Mouse (Mus musculus): ENCODE data around the gene Ajap1. TPM values are rescaled to one million over a fixed set of nuclear protein-coding genes. Genes with fewer than 3 reads are reported as not detected.

Ajap1 gene
- polyA plus RNA-seq (2015; fragmentation: Nextera tagmentation; extraction: Ambion mirVana), result 4.4 and 4.9 TPM in 2 replicates

DNA sequence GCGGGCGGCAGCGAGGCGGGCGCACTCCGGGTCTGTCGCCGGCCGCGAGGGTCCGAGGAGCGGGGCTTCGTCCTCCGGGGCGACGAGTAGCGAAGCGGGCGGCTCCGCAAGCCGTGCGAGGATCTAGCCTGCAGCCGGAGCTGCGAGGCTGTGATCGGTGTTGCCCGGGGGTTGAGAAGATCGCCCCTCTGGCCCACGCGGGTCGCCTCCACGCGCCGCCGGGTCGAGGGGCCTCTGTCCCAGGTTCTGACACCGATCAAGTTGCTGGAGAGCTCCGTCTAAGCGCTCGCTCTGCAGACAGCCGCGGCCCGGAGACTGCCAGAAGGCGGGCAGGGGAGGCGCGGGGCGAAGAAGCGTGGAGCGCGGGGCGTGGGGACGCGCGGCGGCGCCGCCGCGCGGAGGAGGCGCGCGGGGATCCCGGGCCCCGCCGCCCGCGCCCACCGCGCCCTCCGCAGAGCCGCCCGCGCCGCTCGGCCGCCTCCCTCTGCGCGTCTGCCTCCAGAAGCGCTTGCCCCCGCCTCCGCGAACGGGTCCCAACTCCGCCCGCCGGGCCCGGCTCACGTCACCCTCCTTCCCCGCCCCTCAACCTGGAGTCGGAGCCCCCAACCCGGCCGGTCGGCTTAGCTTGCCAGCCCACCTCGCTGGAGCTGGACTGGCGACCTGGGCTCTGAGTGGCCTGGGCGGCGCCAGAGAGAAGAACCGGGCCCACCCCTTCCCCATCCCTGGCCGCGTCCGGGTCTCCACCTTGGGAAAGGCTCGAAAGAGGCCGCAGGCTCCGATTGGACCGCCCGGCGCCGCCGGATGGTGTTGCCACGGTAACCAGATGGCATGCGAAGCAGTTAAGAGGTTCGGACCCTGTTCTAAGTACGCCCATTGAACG, at the start of gene Ajap1:
TSS of gene Ajap1 (minus strand) at position 353 of the 880 bp plus-strand sequence.
- no peaks in the 10 kb centered on the region for H3K9me3 ChIP-seq (replicated peaks)
- peak within 1 kb of the TSS; percentile 35; the same call in 1 of the 2 replicates for H3K27ac ChIP-seq
- H3K36me3 ChIP-seq (ENCODE audit: poor library complexity, severe bottlenecking), result no peaks in the 10 kb centered on the region
- peak; percentile 50 for ATAC-seq
- H3K4me1 ChIP-seq, result peaks cover 82% of the 10 kb centered on the region
- peak within 1 kb of the TSS; percentile 90 for H3K4me2 ChIP-seq
- peak within 1 kb of the TSS; percentile 81 for H3K9ac ChIP-seq
- H3K27me3 ChIP-seq, result peaks cover 70% of the 10 kb centered on the region
- WGBS, result under 1% methylated on average over 87 of the region's 114 CpGs
- peak within 1 kb of the TSS; percentile 58 for H3K4me3 ChIP-seq

DNA sequence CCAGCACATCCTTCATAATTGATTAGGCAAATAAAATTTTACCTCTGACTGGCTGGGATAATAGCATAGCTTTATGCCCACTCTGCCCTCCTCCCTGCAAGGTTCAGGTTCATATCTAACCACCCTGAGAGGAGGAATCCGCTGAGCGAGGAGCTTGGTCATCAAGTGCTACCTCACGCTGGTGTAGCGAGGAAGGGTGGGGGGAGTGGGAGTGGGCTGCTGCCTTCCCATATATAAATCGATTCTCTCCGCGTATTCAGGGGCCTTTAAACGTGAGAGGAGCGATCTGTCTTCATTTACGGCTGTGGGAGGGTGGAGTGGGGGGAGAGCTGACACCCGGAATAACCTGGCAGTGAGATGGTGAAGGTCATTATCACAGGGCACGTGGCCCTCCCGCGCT, 47.9 kb upstream of the Ajap1 start:
- Histone ChIP-seq H3K9ac (no peak overlapping the region), H3K4me1 (no peaks in the 10 kb centered on the region), H3K9me3 (replicated peaks) (0 out of 2 replicates have a peak, but pooled peaks cover 2% of the 10 kb centered on the region), H3K27ac (no peak overlapping the region), H3K4me3 (no peak overlapping the region), H3K27me3 (no peaks in the 10 kb centered on the region), H3K4me2 (no peak overlapping the region), H3K36me3 (ENCODE audit: poor library complexity, severe bottlenecking) (no peaks in the 10 kb centered on the region)
- WGBS, result 77% methylated on average over 14 of the region's 14 CpGs
- ATAC-seq, result no peak

DNA sequence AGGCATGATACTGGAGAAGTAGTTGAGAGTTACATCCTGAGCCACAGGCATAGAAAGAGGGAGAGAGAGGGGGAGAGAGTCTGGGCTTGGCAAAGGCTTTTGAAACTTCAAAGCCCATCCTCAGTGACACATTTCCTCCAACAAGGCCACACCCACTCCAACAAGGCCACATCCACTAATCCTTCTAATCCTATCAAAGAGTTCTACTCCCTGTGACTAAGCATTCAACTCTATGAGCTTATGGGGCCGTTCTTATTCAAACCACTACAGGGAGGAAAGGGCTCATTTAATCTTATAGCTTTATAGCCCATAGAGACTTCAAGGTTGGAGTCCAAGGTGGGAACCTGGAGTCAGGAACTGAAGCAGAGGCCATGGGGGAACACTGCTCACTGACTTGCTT, 39.0 kb upstream of the Ajap1 start:
- H3K4me2 ChIP-seq, result no peak overlapping the region
- no peak for ATAC-seq
- H3K4me3 ChIP-seq, result no peak overlapping the region
- H3K9ac ChIP-seq, result no peak overlapping the region
- no peak overlapping the region for H3K27ac ChIP-seq
- WGBS, result 19% methylated on average over 1 of the region's 1 CpGs
- no peaks in the 10 kb centered on the region for H3K36me3 ChIP-seq (ENCODE audit: poor library complexity, severe bottlenecking)
- no peaks in the 10 kb centered on the region for H3K4me1 ChIP-seq
- no peaks in the 10 kb centered on the region for H3K9me3 ChIP-seq (replicated peaks)
- H3K27me3 ChIP-seq, result no peaks in the 10 kb centered on the region

DNA sequence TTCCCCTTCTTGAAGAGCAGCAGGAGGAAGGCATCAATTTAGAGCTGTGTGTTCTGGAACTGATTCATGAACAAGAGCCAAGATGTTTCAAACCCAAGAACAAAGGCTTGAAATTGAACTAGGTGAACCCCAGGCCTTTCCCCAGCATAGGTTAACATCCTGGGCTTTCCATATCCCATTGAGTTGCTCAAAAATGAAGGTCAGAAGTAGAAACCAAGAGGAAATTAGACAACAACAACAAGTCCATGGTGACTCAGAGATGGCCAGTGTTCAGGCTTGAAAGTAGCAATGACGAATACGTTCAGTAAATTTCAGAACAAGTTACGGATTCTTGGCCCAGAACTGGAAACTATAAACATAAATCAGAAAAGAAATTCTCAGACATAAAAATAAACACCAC, 37.3 kb upstream of the Ajap1 start:
- Histone ChIP-seq H3K9me3 (replicated peaks) (no peaks in the 10 kb centered on the region), H3K36me3 (ENCODE audit: poor library complexity, severe bottlenecking) (no peaks in the 10 kb centered on the region), H3K27me3 (no peaks in the 10 kb centered on the region), H3K9ac (no peak overlapping the region), H3K4me1 (0 out of 2 replicates have a peak, but pooled peaks cover 7% of the 10 kb centered on the region), H3K27ac (no peak overlapping the region), H3K4me3 (no peak overlapping the region), H3K4me2 (no peak overlapping the region)
- WGBS, result 95% methylated on average over 3 of the region's 3 CpGs
- no peak for ATAC-seq

DNA sequence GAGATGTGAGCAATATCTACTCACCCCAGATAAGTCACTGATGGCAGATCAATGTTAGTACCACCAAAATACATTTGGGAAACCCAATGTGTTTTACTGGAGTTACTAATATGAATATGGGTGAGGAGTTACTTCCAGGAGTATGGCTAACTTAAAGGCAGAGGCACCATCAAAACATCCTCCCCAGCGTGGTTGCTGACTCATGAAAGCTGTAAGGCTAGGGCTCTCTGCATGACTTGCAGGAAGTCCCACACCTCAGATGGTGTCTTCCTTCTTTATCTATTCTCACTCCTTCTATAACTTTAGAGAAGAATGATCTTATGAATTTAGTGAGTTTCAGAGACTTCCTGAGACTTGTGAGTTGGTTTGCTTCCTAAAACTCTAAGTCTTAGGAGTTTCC, 36.7 kb upstream of the Ajap1 start:
- no peak for ATAC-seq
- Histone ChIP-seq H3K9ac (no peak overlapping the region), H3K9me3 (replicated peaks) (no peaks in the 10 kb centered on the region), H3K4me3 (no peak overlapping the region), H3K27me3 (no peaks in the 10 kb centered on the region), H3K4me2 (no peak overlapping the region), H3K36me3 (ENCODE audit: poor library complexity, severe bottlenecking) (no peaks in the 10 kb centered on the region), H3K4me1 (0 out of 2 replicates have a peak, but pooled peaks cover 7% of the 10 kb centered on the region), H3K27ac (no peak overlapping the region)
- WGBS, result 84% methylated on average over 1 of the region's 1 CpGs

DNA sequence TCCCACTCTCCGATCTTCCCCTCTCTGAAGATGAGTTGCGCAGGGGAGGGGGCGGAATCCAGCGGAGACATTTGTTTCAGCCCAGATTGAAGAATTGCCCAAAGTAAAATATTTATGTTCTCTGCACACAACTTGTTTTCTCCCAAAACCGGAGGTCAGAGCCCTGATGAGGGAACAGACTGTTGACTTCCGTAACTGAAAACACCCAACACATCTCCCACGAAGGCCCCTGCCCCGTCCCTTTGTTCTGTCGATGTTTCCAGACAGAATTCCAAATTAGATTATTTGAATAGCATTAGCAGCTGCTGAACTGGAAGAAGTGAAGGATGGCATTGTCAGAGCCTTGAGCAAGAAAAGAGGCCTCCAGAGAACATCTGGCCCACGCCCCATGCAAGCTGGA, 33.2 kb upstream of the Ajap1 start:
- Histone ChIP-seq H3K9me3 (replicated peaks) (no peaks in the 10 kb centered on the region), H3K27me3 (no peaks in the 10 kb centered on the region), H3K4me2 (no peak overlapping the region), H3K4me3 (no peak overlapping the region), H3K9ac (no peak overlapping the region), H3K27ac (no peak overlapping the region), H3K4me1 (0 out of 2 replicates have a peak, but pooled peaks cover 7% of the 10 kb centered on the region), H3K36me3 (ENCODE audit: poor library complexity, severe bottlenecking) (no peaks in the 10 kb centered on the region)
- 58% methylated on average over 10 of the region's 10 CpGs for WGBS
- ATAC-seq, result no peak

DNA sequence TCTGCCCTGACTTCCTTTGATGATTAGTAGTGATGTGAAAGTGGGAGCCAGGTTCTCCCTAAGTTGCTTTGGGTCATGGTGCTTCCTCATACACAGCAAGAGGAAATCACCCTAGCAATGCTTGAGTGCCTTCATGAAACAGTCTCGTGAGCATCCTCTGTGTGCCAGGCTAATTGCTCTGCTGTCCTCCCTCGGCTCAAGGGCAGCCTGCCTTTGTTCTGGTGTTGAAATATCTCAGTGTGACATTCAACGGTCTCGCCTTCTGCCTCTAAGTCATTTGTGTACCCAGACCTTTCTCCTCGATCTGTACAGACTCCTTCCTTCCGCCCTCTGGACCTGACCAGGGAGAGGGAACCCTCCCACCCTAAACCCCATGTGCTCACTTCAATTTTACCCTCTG, 31.5 kb upstream of the Ajap1 start:
- Histone ChIP-seq H3K9me3 (replicated peaks) (no peaks in the 10 kb centered on the region), H3K4me3 (no peak overlapping the region), H3K36me3 (ENCODE audit: poor library complexity, severe bottlenecking) (no peaks in the 10 kb centered on the region), H3K4me1 (0 out of 2 replicates have a peak, but pooled peaks cover 7% of the 10 kb centered on the region), H3K4me2 (no peak overlapping the region), H3K27me3 (no peaks in the 10 kb centered on the region), H3K9ac (no peak overlapping the region), H3K27ac (no peak overlapping the region)
- no peak for ATAC-seq
- WGBS, result 79% methylated on average over 6 of the region's 6 CpGs

DNA sequence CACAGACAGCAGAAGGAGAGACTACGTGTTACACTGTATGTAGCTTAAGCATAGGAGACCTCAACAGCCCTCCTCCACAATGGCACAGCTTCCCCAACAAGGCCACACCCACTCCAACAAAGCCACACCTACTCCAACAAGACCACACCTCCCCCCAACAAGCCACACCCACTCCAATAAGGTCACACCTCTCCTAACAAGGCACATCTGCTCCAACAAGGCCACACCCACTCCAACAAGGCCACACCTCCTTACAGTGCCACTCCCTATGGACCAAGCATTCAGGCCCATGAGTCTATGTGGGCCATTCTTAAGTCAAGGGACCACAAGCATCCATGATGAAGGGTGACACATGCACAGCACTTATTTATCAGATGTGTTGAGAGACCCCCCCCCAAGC, 28.9 kb upstream of the Ajap1 start:
- H3K9me3 ChIP-seq (replicated peaks), result 0 out of 2 replicates have a peak, but pooled peaks cover 3% of the 10 kb centered on the region
- 0 out of 2 replicates have a peak, but pooled peaks cover 7% of the 10 kb centered on the region for H3K4me1 ChIP-seq
- ATAC-seq, result no peak
- H3K4me3 ChIP-seq, result no peak overlapping the region
- no peak overlapping the region for H3K9ac ChIP-seq
- no peaks in the 10 kb centered on the region for H3K27me3 ChIP-seq
- no peaks in the 10 kb centered on the region for H3K36me3 ChIP-seq (ENCODE audit: poor library complexity, severe bottlenecking)
- no peak overlapping the region for H3K27ac ChIP-seq
- WGBS, result 92% methylated on average over 1 of the region's 1 CpGs
- no peak overlapping the region for H3K4me2 ChIP-seq

DNA sequence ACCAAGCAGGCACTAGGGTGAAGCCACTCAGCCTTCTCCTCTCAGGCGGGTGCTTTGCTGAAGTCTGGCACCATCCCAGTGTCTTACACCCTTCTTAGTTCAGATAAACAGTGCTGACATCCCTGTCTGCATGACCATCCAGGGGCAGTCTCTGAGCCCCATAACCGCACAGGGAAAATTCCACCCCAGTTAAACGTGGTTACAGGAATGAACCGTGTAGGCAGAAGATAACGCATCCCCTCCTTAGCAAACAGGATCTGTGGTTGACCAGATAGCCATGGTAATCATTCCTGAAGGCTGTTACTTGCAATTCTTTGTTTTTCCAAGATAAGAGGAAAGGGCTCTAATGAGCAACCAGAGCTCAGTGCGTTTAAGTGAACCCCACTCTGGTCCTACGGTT, 19.3 kb upstream of the Ajap1 start:
- ATAC-seq, result no peak
- Histone ChIP-seq H3K4me3 (no peak overlapping the region), H3K27me3 (no peaks in the 10 kb centered on the region), H3K36me3 (ENCODE audit: poor library complexity, severe bottlenecking) (no peaks in the 10 kb centered on the region), H3K4me1 (no peaks in the 10 kb centered on the region), H3K9ac (no peak overlapping the region), H3K9me3 (replicated peaks) (no peaks in the 10 kb centered on the region), H3K4me2 (no peak overlapping the region), H3K27ac (no peak overlapping the region)
- 96% methylated on average over 7 of the region's 7 CpGs for WGBS

DNA sequence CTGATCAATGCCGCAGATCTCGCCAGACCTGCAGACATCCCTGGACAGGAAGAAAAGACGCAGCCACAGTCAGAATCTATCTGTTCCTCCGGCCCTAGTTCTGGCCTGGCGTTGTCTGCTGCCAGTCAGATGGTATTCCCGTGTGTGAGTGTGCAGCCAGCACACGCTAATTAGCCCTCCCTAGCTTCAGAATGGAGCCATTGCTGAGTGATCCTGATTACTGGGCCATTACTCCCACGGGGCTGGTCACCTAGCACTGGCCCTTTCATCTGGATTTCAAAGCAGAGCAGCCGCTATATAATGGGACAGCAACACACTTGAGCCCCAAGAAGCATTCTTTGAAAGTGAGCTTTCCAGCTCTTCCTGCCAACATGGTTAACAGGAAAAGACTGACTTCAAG, 9.8 kb upstream of the Ajap1 start:
- Histone ChIP-seq H3K4me1 (peaks cover 22% of the 10 kb centered on the region), H3K4me3 (no peak overlapping the region), H3K9ac (no peak overlapping the region), H3K27me3 (no peaks in the 10 kb centered on the region), H3K27ac (no peak overlapping the region), H3K9me3 (replicated peaks) (no peaks in the 10 kb centered on the region), H3K4me2 (no peak overlapping the region), H3K36me3 (ENCODE audit: poor library complexity, severe bottlenecking) (no peaks in the 10 kb centered on the region)
- no peak; the same call in 1 of the 2 replicates for ATAC-seq
- 39% methylated on average over 9 of the region's 9 CpGs for WGBS

DNA sequence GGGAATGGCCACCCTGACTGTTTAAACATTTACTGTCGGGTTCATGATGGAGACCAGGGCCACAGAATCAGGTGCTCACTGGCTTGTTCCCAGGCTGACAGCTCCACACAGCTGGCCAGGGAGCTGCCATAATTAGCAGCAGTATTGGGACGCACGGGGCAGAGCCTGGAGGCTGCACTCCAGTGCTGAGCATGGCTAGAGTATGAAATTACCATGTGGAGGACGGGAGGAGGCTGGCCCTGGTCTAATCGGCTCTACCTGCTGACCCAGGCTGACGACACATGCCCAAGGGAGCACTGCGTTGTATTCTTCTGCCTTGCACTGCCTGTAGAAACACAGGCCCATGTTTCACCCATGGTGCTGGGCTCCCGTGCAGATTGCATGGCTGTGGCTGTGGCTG, 6.5 kb upstream of the Ajap1 start:
- no peaks in the 10 kb centered on the region for H3K9me3 ChIP-seq (replicated peaks)

DNA sequence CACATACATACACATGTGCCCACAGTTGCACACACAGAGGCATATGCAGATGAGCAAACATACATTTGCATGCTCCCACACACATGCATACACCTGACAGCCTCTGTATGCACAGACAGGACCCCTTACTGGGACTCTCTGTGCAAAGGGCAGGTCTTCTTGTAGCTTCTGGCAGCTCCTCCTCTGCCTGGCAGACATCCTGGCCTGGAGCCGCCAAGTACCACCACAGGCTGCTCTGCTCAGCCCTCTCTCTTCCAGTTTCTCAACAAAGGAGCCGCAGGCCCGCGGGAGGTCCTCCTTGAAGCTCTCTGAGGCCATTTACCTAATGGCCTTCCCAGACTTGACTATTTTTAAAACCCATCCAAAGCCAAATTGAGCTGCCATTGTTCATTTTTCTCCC, 3.3 kb upstream of the Ajap1 start:
- peaks cover 58% of the 10 kb centered on the region for H3K4me1 ChIP-seq
- no peak overlapping the region for H3K4me2 ChIP-seq
- no peaks in the 10 kb centered on the region for H3K9me3 ChIP-seq (replicated peaks)
- no peak overlapping the region for H3K4me3 ChIP-seq
- H3K9ac ChIP-seq, result no peak overlapping the region
- ATAC-seq, result no peak
- H3K36me3 ChIP-seq (ENCODE audit: poor library complexity, severe bottlenecking), result no peaks in the 10 kb centered on the region
- H3K27ac ChIP-seq, result no peak overlapping the region
- 14% methylated on average over 4 of the region's 4 CpGs for WGBS
- H3K27me3 ChIP-seq, result peaks cover 39% of the 10 kb centered on the region

More for the DNA sequence above, 6.5 kb upstream of the Ajap1 start:
- WGBS, result 89% methylated on average over 8 of the region's 8 CpGs
- H3K9ac ChIP-seq, result no peak overlapping the region
- no peak overlapping the region for H3K4me2 ChIP-seq
- peaks cover 39% of the 10 kb centered on the region for H3K4me1 ChIP-seq
- H3K4me3 ChIP-seq, result no peak overlapping the region
- H3K27me3 ChIP-seq, result peaks cover 7% of the 10 kb centered on the region; the same call in 1 of the 2 replicates
- ATAC-seq, result no peak
- H3K36me3 ChIP-seq (ENCODE audit: poor library complexity, severe bottlenecking), result no peaks in the 10 kb centered on the region
- no peak overlapping the region for H3K27ac ChIP-seq
